Mouse (Mus musculus): Measurements from ENCODE around the gene Prss45.

Prss45 gene

DNA sequence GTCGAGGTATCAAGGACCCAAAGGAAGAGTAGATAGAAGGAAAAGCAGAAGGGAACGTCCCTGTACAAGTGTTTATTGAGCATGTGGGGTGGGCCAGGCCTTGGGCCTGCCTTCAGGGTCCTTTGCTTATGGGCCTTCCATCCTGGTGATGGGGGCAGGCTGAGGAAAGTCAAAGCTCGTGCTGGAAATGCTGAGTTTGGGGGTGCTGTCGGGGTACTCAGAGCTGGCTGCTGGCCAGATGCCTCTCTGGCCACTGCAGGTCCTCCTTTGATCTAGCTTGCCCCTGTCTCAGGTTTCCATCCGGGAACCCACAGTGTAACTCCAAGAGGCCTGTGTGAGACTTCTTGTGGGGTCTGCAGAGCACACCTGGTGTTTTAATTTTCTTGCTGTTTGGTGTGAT is 24.1 kb downstream of the Prss45 start:
- DNase-seq, result no peak

DNA sequence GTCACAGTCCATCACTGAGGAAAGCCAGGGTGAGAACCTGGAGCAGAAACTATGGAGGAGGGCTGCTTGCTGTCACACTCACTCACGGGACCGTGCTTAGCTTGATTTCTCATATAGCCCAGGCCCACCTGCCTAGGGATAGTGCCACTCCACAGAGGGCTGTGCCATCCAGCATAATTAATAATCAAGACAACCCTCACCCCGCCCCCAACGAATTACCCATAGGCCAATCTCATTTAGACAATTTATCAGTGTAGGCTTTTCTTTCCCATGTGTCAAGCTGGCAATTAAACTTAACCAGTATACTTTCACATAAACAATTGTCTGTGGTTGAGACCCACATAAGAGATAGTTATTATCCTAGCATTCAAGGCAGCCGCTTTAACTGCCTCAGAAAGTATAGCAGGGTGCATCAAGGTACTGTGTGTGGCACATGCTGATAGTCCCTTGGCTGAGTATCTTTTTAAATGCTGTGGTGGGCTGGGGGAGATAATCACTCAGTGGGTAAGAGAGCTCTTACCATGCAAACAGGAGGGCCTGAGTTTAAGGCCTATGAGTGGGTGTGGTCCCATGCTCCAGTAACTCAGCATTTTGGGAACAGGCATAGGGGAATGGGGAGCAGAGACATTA is 24.7 kb downstream of the Prss45 start:
- DNase-seq, result no peak

DNA sequence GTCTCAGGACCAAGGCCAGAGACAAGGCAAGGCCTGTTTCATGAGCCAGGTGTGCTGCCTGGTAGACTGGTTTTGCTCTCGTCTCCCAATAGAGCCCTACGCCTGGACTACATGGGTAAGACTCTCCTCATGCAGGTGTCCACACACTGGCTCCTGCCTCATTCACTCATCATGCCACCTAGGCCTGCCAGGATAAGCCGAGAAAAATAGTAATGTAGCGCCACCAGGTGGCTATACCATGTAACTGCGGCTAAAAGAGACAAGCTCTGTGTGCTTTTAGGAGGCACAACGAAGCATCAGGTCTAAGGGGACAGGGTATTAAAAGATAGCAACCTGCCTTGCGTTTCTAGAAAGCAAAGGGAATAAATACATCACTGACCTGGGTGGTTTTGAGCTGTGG is 36.6 kb downstream of the Prss45 start:
- DNase-seq, result peak; percentile 43

GRCm38 (mm10) chr9:110873681-110874659 is 39.6 kb downstream of the Prss45 start:
- DNase-seq, result no peak

DNA sequence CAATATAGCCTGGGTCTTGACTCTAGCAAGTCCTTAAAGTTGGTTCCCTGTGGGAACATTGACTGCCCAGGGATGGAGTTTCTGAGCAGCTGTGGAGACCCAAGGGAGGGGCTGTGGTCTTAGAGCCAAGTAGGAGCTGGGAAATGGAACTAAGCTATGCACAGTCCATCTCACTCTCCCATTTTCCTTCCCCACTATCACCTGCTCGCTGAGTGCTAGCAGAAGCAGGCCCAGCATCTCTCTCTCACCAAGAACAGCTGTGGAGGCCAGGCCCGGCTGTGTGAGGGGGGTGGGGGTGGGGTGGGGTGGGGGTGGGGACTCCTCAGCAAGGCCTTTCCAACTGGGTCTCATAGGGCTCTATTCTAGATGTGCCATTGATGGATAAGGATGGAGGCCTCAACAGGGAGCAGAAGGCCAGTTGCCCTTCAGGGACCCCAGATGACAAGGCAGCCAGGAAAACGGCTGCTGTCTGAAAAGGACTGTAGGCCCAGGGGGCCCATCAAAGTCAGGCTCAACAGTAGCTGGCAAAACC is 40.3 kb downstream of the Prss45 start:
- DNase-seq, result no peak

- no peak for DNase-seq
Observed at GRCm38 (mm10) chr9:110875288-110875695, 40.9 kb downstream of the Prss45 start.

GRCm38 (mm10) chr9:110877353-110877752 is 43.0 kb downstream of the Prss45 start:
- no peak for DNase-seq

- DNase-seq, result no peak
Observed at GRCm38 (mm10) chr9:110877888-110878287, 43.5 kb downstream of the Prss45 start.

GRCm38 (mm10) chr9:110879191-110879920 is 45.0 kb downstream of the Prss45 start, which contains the start of gene Als2cl:
TSS of gene Als2cl (plus strand) at chr9:110879870.
- no peak for DNase-seq

GRCm38 (mm10) chr9:110879998-110880561 is 45.7 kb downstream of the Prss45 start, which contains the start of gene Tmie:
TSS of gene Tmie (minus strand) at chr9:110880113.
- no peak for DNase-seq

GRCm38 (mm10) chr9:110880772-110881171 is 46.4 kb downstream of the Prss45 start:
- DNase-seq, result no peak

GRCm38 (mm10) chr9:110881953-110882352 is 47.6 kb downstream of the Prss45 start:
- DNase-seq, result no peak

DNA sequence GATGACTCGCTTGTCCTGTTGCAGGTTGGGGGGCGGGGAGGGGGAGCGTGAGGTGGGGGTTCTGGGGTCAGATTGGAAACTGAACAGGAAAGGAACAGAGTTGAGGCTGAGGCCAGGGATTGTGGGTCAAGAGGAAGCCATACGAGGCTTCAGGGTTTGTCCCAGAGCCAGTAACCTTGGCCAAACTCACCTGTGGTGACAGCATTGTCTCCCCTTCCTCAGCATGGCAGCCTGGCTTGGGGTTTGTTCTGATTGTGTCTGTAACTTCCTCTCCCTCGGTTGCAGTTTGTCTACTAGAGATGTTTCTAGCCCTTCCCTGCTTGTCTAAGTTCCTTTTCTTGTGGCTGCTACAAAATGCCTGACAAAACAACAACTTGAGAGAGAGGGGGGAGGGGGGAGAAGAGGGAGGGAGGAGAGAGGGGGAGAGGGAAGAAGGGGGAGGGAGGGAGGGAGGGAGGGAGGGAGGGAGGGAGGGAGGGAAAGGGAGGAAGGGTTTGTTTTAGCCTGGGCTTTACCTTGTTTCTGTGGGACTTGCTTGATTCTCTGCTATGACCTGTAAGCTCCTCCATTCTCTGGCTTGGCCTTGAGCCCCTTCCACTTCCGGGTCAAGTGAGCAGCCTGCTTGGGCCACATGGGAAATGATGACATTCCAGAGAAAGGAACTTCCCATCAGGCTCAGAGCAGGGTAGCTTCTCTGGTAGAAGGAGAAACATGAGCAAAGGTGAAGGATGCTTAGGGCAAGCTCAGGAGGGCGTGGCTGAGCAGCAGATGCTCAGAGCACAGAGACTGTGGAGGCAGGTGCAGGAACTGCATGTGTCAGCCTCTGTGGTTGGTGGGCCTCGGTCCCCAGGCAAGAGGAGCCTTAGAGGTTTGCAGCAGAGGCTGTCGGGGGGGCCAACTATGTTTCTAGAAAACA is 53.3 kb downstream of the Prss45 start:
- no peak for DNase-seq

GRCm38 (mm10) chr9:110888935-110889334 is 54.5 kb downstream of the Prss45 start:
- DNase-seq, result no peak

DNA sequence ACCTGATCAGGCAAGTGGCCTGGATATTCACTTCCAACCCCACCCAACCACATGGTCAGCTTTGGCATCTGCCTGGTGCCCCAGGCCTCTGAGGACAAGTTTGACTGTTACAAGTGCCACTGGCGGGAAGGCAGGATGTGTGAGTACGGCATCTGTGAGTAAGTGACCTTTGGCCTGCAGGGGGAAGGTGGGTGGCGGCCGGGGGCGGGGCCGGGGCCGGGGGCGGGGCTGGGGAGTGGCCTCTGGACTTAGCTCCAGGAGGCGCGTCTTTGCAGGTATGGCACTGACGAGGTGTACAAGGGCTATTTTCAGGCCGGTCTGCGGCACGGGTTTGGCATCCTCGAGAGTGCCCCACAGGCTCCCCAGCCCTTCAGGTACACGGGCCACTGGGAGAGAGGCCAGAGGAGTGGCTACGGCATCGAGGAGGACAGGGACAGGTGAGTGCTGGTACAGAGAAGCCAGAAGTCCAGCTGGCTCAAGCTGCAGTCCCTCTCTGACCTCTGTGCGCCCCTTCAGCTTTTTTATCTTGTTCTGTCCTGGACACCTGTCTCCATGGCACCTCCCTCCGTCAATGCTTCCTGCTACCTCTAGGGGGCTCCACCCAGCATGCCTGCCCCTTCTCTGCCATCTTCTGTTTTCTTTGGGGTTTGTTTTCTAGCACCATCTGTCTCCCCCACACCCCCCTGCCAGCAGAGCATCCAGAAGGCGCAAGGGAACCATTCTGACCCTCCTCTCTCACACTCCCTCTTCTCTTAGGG is 55.8 kb downstream of the Prss45 start:
- DNase-seq, result no peak
